Mouse (Mus musculus): ENCODE measurements around the gene Notum.

DNA sequence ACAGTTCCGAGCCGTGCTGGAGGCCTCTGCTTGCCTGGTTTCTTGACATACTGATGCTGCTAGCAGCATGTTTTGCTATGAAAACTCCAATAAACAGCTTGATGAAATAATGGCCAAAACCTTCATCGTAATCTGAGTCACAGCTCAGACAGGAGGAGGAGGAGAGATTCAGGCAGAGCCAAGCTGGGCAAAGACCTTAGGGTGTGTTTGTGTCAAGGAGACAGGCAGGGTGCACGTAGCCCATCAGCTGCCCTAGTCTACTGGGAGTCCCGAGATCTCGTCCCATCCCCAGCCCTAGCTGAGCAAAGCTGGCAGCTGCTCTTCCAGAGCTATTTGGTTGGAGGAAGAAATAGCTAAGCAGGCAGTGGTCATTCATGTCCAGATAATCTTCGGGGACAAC, 55.3 kb downstream of the Notum start:
- TF ChIP-seq CTCF (IDR thresholded peaks at IDR 0.05; ENCODE audit: borderline replicate concordance, control insufficient read depth, extremely low read depth, insufficient read depth, low read length, poor library complexity), result no peak
- TF ChIP-seq POLR2A (IDR thresholded peaks at IDR 0.05; ENCODE audit: control insufficient read depth, extremely low read depth, insufficient read depth, low read length, poor library complexity), result no peak

Measured in thymus, adult 2 months (tissue).